Mouse (Mus musculus) midbrain, postnatal 0 days (tissue): ENCODE measurements around the gene Ano2. TPM values are rescaled to one million over a fixed set of nuclear protein-coding genes. Genes with fewer than 3 reads are reported as not detected.

Source experiments
- ATAC-seq: fragments of 200-750 bp; cut with Nextera tagmentation; 2 replicates; pipeline ENCODE4 v1.8.0; 2017; ENCODE audit warnings: moderate number of reproducible peaks, mild to moderate bottlenecking, moderate TSS enrichment, moderate library complexity; ENCODE audit not compliant: low FRiP score
- DNase-seq: peaks from one replicate; pipeline ENCODE4 v3.0.0-alpha.2; 2015; ENCODE audit warnings: low spot score
- H3K27ac ChIP-seq: fragments of 300-500 bp; sonication (generic); 2 replicates; pipeline ENCODE4 v1.5.1; 2014; ENCODE audit warnings: low read depth, mild to moderate bottlenecking, low read length, mixed read lengths
- H3K27me3 ChIP-seq: fragments of 300-500 bp; sonication (generic); 2 replicates; pipeline ENCODE4 v1.6.1; 2014; ENCODE audit warnings: low read length, control low read depth, mixed read lengths; ENCODE audit not compliant: insufficient read depth
- H3K36me3 ChIP-seq: fragments of 300-500 bp; sonication (generic); 2 replicates; pipeline ENCODE4 v1.6.1; 2014; ENCODE audit warnings: low read length, control low read depth, mixed read lengths; ENCODE audit not compliant: insufficient read depth
- H3K4me1 ChIP-seq: fragments of 300-500 bp; sonication (generic); 2 replicates; pipeline ENCODE4 v1.6.1; 2014; ENCODE audit warnings: mild to moderate bottlenecking, control low read depth, antibody characterized with exemption, low read length, mixed read lengths; ENCODE audit not compliant: insufficient read depth
- H3K4me2 ChIP-seq: fragments of 300-500 bp; sonication (generic); 2 replicates; pipeline ENCODE4 v1.6.1; 2014; ENCODE audit warnings: low read depth, mild to moderate bottlenecking, low read length, mixed read lengths; ENCODE audit not compliant: poor library complexity, severe bottlenecking
- H3K4me3 ChIP-seq: fragments of 300-500 bp; sonication (generic); 2 replicates; pipeline ENCODE4 v1.5.1; 2014; ENCODE audit warnings: low read depth, mild to moderate bottlenecking, low read length, moderate library complexity
- H3K9ac ChIP-seq: fragments of 300-500 bp; sonication (generic); replicated peaks from 2 replicates; pipeline ENCODE4 v1.6.1; 2014; ENCODE audit warnings: mild to moderate bottlenecking, low read length, moderate library complexity, mixed read lengths; ENCODE audit not compliant: poor library complexity, severe bottlenecking
- H3K9me3 ChIP-seq: fragments of 300-500 bp; sonication (generic); 2 replicates; pipeline ENCODE4 v1.6.1; 2016; ENCODE audit warnings: low read length, control low read depth
- CTCF ChIP-seq: IDR thresholded peaks from 2 replicates; pipeline ENCODE4 v1.5.1; 2016; ENCODE audit warnings: antibody characterized with exemption, mild to moderate bottlenecking
- WGBS: fragments of 180-500 bp; shearing (Covaris S2); extraction: QIAGEN DNeasy Blood & Tissue Kit; methylation state at CpG from one replicate; pipeline ENCODE4 v1.1.7; 2014; 5-methylcytosine and 5-hydroxymethylcytosine counted together
- polyA plus RNA-seq: library from polyadenylated mRNA; unstranded; fragments of >200 nt; fragmentation: Nextera tagmentation; extraction: Ambion mirVana; gene quantifications from 2 replicates; pipeline ENCODE4 v1.2.1, GENCODE M21; 2015
- total RNA-seq: library from RNA; depleted of rRNA; stranded (reverse); fragments of >200 nt; gene quantifications from 2 replicates; pipeline ENCODE4 v1.2.3, GENCODE M21; 2014

The Ano2 gene
- total and polyA plus RNA-seq, 2 experiments from 2014 or later, result 0.77 to 0.98 TPM

- Histone ChIP-seq H3K27me3 (no peaks in the 10 kb centered on the region), H3K9me3 (no peaks in the 10 kb centered on the region), H3K27ac (no peak overlapping the region), H3K4me1 (no peaks in the 10 kb centered on the region), H3K4me3 (no peak overlapping the region), H3K4me2 (no peak overlapping the region), H3K36me3 (no peaks in the 10 kb centered on the region), H3K9ac (no peak overlapping the region)
- 74% methylated on average over 9 of the region's 9 CpGs for WGBS
- TF ChIP-seq CTCF, result no peak
- no peak for DNase-seq
- no peak for ATAC-seq
These were observed 118.9 kb downstream of the Ano2 start for GRCm38 (mm10) chr6:125808996-125809649.

GRCm38 (mm10) chr6:125811395-125811794, 121.2 kb downstream of the Ano2 start:
- Histone ChIP-seq H3K4me1 (no peaks in the 10 kb centered on the region), H3K27ac (no peak overlapping the region), H3K27me3 (no peaks in the 10 kb centered on the region), H3K36me3 (no peaks in the 10 kb centered on the region), H3K4me2 (no peak overlapping the region), H3K9ac (no peak overlapping the region), H3K9me3 (no peaks in the 10 kb centered on the region), H3K4me3 (no peak overlapping the region)
- WGBS, result 51% methylated on average over 2 of the region's 2 CpGs
- DNase-seq (no peak), ATAC-seq (no peak)
- no peak for TF ChIP-seq CTCF

GRCm38 (mm10) chr6:125838121-125838520, 147.9 kb downstream of the Ano2 start:
- ATAC-seq, result no peak
- Histone ChIP-seq H3K9me3 (no peaks in the 10 kb centered on the region), H3K9ac (no peak overlapping the region), H3K4me1 (no peaks in the 10 kb centered on the region), H3K4me3 (no peak overlapping the region), H3K27me3 (no peaks in the 10 kb centered on the region), H3K27ac (no peak overlapping the region), H3K36me3 (no peaks in the 10 kb centered on the region), H3K4me2 (no peak overlapping the region)
- DNase-seq, result no peak
- TF ChIP-seq CTCF, result no peak
- WGBS, result 79% methylated on average over 4 of the region's 4 CpGs

GRCm38 (mm10) chr6:125841284-125841683, 151.1 kb downstream of the Ano2 start:
- ATAC-seq, result no peak
- H3K36me3 ChIP-seq, result no peaks in the 10 kb centered on the region
- H3K9ac ChIP-seq, result no peak overlapping the region
- H3K27me3 ChIP-seq, result no peaks in the 10 kb centered on the region
- 94% methylated on average over 3 of the region's 3 CpGs for WGBS
- no peak overlapping the region for H3K4me2 ChIP-seq
- no peak overlapping the region for H3K27ac ChIP-seq
- H3K4me3 ChIP-seq, result no peak overlapping the region
- no peak for DNase-seq
- no peaks in the 10 kb centered on the region for H3K9me3 ChIP-seq
- no peak for TF ChIP-seq CTCF
- no peaks in the 10 kb centered on the region for H3K4me1 ChIP-seq

GRCm38 (mm10) chr6:125851196-125851595, 161.0 kb downstream of the Ano2 start:
- no peak overlapping the region for H3K4me2 ChIP-seq

GRCm38 (mm10) chr6:125858294-125858693, 168.1 kb downstream of the Ano2 start:
- no peaks in the 10 kb centered on the region for H3K27me3 ChIP-seq
- no peaks in the 10 kb centered on the region for H3K4me1 ChIP-seq
- no peaks in the 10 kb centered on the region for H3K9me3 ChIP-seq
- 66% methylated on average over 1 of the region's 1 CpGs for WGBS
- no peak overlapping the region for H3K4me3 ChIP-seq
- H3K36me3 ChIP-seq, result no peaks in the 10 kb centered on the region
- no peak overlapping the region for H3K9ac ChIP-seq
- TF ChIP-seq CTCF, result no peak
- ATAC-seq (no peak), DNase-seq (no peak)
- H3K27ac ChIP-seq, result no peak overlapping the region
- no peak overlapping the region for H3K4me2 ChIP-seq

More at GRCm38 (mm10) chr6:125851196-125851595, 161.0 kb downstream of the Ano2 start:
- no peaks in the 10 kb centered on the region for H3K4me1 ChIP-seq
- H3K36me3 ChIP-seq, result no peaks in the 10 kb centered on the region
- H3K4me3 ChIP-seq, result no peak overlapping the region
- H3K9me3 ChIP-seq, result no peaks in the 10 kb centered on the region
- no peak for DNase-seq
- H3K27me3 ChIP-seq, result no peaks in the 10 kb centered on the region
- H3K9ac ChIP-seq, result no peak overlapping the region
- ATAC-seq, result no peak
- 92% methylated on average over 4 of the region's 4 CpGs for WGBS
- TF ChIP-seq CTCF, result no peak
- H3K27ac ChIP-seq, result no peak overlapping the region
